Mouse (Mus musculus): Measurements from ENCODE around the gene Tlx3.

DNA sequence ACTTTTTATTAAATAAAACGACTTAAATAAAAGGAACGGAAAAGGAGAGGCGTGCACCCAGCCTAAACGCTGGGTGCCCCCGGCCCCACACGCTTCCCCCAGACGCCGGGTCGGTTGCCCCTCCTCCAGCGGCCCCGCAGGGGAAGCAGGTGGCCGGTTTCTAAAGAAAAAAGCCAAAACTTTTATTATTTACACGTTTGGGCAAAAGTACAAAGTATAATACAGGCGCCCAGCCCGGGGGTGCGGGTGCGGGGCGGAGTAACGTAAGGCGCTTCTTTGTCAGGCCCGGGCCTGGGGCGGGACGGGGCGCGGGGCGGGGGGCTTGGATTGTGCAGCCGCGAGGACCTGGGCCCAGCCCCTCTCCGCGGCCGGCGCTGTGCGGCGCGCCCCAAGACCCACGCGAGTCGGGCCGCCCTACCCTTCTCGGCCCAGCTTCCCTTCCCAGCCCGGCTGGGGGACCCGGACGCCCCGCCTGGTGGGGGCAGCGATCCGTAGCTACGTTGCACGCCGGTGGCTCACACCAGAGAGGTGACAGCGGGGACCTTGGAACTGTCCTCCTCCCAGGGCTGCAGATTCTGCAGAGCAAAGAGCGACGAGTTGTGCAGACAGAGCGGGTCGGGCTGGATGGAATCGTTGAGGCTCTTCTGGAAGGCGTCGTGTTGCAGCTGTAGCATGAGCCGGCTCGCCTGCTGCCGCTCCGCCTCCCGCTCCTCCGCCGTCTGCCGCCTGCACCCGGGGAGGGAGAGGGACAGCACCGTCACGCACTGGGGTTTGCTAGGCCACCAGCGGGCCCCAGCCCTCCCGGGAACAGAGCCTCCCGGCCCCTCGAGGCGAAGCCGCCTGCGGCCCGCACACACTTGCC is 2.4 kb downstream of the Tlx3 start:
- TF ChIP-seq EP300 (IDR thresholded peaks at IDR 0.05; ENCODE audit: low read depth) (no peak), CTCF (IDR thresholded peaks at IDR 0.05; ENCODE audit: low read depth) (no peak)

Data from liver, postnatal 0 days (tissue).